Mouse (Mus musculus) ovary, postnatal 14 days (tissue): ENCODE measurements around the gene Arpp19.

ENCODE experiments used
- DNase-seq: peaks from one replicate; pipeline ENCODE4 v3.0.0; 2022; ENCODE audit warnings: low spot score

Gene Arpp19

DNA sequence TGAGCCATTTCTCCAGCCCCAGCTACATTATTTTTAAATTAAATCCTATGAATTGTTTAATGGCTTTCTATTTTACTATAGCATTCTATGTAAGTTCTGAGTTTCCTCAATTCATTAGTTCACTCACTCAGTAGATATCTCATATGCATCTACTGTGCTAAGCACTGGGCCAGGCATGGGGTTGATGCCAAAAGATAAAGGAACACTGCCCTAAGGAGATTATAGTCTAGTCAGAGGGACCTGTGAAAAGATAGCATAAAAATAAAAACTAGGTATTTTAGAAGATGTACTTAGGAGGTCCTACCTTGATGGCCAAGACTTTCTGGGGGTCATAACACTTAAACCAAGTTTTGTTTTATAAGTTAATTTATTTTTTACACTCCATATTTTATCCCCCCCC, 64.7 kb downstream of the Arpp19 start:
- DNase-seq, result no peak
